Mouse (Mus musculus) MEL (cell line): ENCODE data around the gene Akr1c14. TPM values are rescaled to one million over a fixed set of nuclear protein-coding genes. Genes with fewer than 3 reads are reported as not detected.

Experiments
- polyA plus RNA-seq, 2 experiments: library from polyadenylated mRNA; stranded (reverse) in 1 of 2; unstranded in 1 of 2; fragments of >175 nt in 1 of 2; fragments of >200 nt in 1 of 2; gene quantifications; 2 replicates each; pipeline versions ENCODE4 v1.2.1 to v1.2.4; 2012; ENCODE audit warnings: low replicate concordance in 2 of 2, low read depth in 1 of 2; ENCODE audit not compliant: insufficient read length in 2 of 2, insufficient read depth in 1 of 2, missing spikeins in 1 of 2
- total RNA-seq: library from RNA; depleted of rRNA; stranded (reverse); fragments of 300-350 nt; gene quantifications from 2 replicates; pipeline ENCODE4 v1.2.3, GENCODE M21; 2012; rRNA removed

The Akr1c14 gene
- total and polyA plus RNA-seq, 3 experiments: not detected

Other genes with a start within 250 kb of the Akr1c14 start
- gene Calml3, start 244.7 kb upstream of the Akr1c14 start, total RNA-seq: not detected in 2 replicates
- not detected for gene Calml3, start 244.7 kb upstream of the Akr1c14 start, polyA plus RNA-seq
- gene Calm4, start 211.3 kb upstream of the Akr1c14 start, total RNA-seq: not detected in 2 replicates
- gene Calm4, start 211.3 kb upstream of the Akr1c14 start, polyA plus RNA-seq: not detected
- gene Calm5, start 194.8 kb upstream of the Akr1c14 start, total RNA-seq: not detected in 2 replicates
- gene Calm5, start 194.8 kb upstream of the Akr1c14 start, polyA plus RNA-seq: not detected
- gene Net1, start 130.8 kb upstream of the Akr1c14 start, total RNA-seq: 29.2 and 29.8 TPM in 2 replicates
- 100 to 1,000 TPM in 1 of 2 experiments, 10 to 100 TPM in 1; 63.2 to 125 TPM for gene Net1, start 130.8 kb upstream of the Akr1c14 start, polyA plus RNA-seq
- gene Tubal3, start 130.7 kb upstream of the Akr1c14 start, total RNA-seq: not detected in 2 replicates
- not detected for gene Tubal3, start 130.7 kb upstream of the Akr1c14 start, polyA plus RNA-seq
- gene Ucn3, start 103.7 kb upstream of the Akr1c14 start, total RNA-seq: not detected in 2 replicates
- gene Ucn3, start 103.7 kb upstream of the Akr1c14 start, polyA plus RNA-seq: not detected
- gene Akr1c18, start 101.6 kb downstream of the Akr1c14 start, total RNA-seq: not detected in 2 replicates
- not detected for gene Akr1c18, start 101.6 kb downstream of the Akr1c14 start, polyA plus RNA-seq
- gene Akr1c13, start 142.1 kb downstream of the Akr1c14 start, total RNA-seq: 13.0 and 13.3 TPM in 2 replicates
- 1 to 10 TPM in 1 of 2 experiments, not detected in 1; 5.5 TPM for gene Akr1c13, start 142.1 kb downstream of the Akr1c14 start, polyA plus RNA-seq
- gene Akr1c19, start 179.7 kb downstream of the Akr1c14 start, total RNA-seq: not detected in 2 replicates
- gene Akr1c19, start 179.7 kb downstream of the Akr1c14 start, polyA plus RNA-seq: not detected
- 0.42 and 0.62 TPM in 2 replicates for gene Akr1c12, start 230.4 kb downstream of the Akr1c14 start, total RNA-seq
- gene Akr1c12, start 230.4 kb downstream of the Akr1c14 start, polyA plus RNA-seq: under 1 TPM in 1 of 2 experiments, not detected in 1; 0.45 TPM